Mouse (Mus musculus): ENCODE results near the gene Rasgef1b. TPM values are rescaled to one million over a fixed set of nuclear protein-coding genes. Genes with fewer than 3 reads are reported as not detected.
"Not testable (repeated sequence)": the region's sequence is repeated elsewhere in the genome, so short reads cannot be mapped to it uniquely, and the experiment has no call there.

Gene Rasgef1b
- polyA plus RNA-seq, 1 experiment from 2014 or later: 9.0 TPM

GRCm38 (mm10) chr5:99223869-99224498, 504.9 kb downstream of the Rasgef1b start:
- DNase-seq (ENCODE audit: low spot score): no peak
- Histone ChIP-seq H3K27ac (replicated peaks) (no peak overlapping the region), H3K36me3 (peaks cover 67% of the 10 kb centered on the region), H3K4me3 (no peak overlapping the region), H3K9me3 (replicated peaks) (no peaks in the 10 kb centered on the region), H3K4me1 (peaks cover 9% of the 10 kb centered on the region), H3K27me3 (ENCODE audit: low read depth, poor library complexity, severe bottlenecking) (no peaks in the 10 kb centered on the region)
- 74% methylated on average over 15 of the region's 15 CpGs for WGBS

- Histone ChIP-seq H3K9me3 (replicated peaks) (no peaks in the 10 kb centered on the region), H3K27me3 (ENCODE audit: low read depth, poor library complexity, severe bottlenecking) (no peaks in the 10 kb centered on the region), H3K4me1 (peaks cover 14% of the 10 kb centered on the region; the same call in 1 of the 2 replicates), H3K4me3 (no peak overlapping the region), H3K27ac (replicated peaks) (no peak overlapping the region), H3K36me3 (peaks cover 66% of the 10 kb centered on the region)
- DNase-seq (ENCODE audit: low spot score): no peak
- 76% methylated on average over 5 of the region's 5 CpGs for WGBS
These were observed 510.5 kb downstream of the Rasgef1b start for GRCm38 (mm10) chr5:99218385-99218784.

- not testable (repeated sequence) for H3K9me3 ChIP-seq (replicated peaks); H3K27me3 ChIP-seq (ENCODE audit: low read depth, poor library complexity, severe bottlenecking); H3K27ac ChIP-seq (replicated peaks); H3K4me3 ChIP-seq; DNase-seq (ENCODE audit: low spot score)
- WGBS: 100% methylated on average over 1 of the region's 1 CpGs
- Histone ChIP-seq H3K4me1 (peaks cover 14% of the 10 kb centered on the region; the same call in 1 of the 2 replicates), H3K36me3 (peaks cover 49% of the 10 kb centered on the region)
These were observed 512.2 kb downstream of the Rasgef1b start for GRCm38 (mm10) chr5:99216588-99217152.

GRCm38 (mm10) chr5:99215207-99216157, 513.4 kb downstream of the Rasgef1b start:
- no peaks in the 10 kb centered on the region for H3K27me3 ChIP-seq (ENCODE audit: low read depth, poor library complexity, severe bottlenecking)
- H3K4me3 ChIP-seq: no peak overlapping the region
- no peaks in the 10 kb centered on the region for H3K9me3 ChIP-seq (replicated peaks)
- peaks cover 37% of the 10 kb centered on the region for H3K36me3 ChIP-seq
- H3K4me1 ChIP-seq: peaks cover 14% of the 10 kb centered on the region; the same call in 1 of the 2 replicates
- 59% methylated on average over 7 of the region's 7 CpGs for WGBS
- no peak overlapping the region for H3K27ac ChIP-seq (replicated peaks)
- no peak for DNase-seq (ENCODE audit: low spot score)

GRCm38 (mm10) chr5:99214400-99214799, 514.5 kb downstream of the Rasgef1b start:
- H3K27me3 ChIP-seq (ENCODE audit: low read depth, poor library complexity, severe bottlenecking): no peaks in the 10 kb centered on the region
- no peak overlapping the region for H3K27ac ChIP-seq (replicated peaks)
- no peaks in the 10 kb centered on the region for H3K9me3 ChIP-seq (replicated peaks)
- H3K36me3 ChIP-seq: peaks cover 30% of the 10 kb centered on the region
- peaks cover 14% of the 10 kb centered on the region; the same call in 1 of the 2 replicates for H3K4me1 ChIP-seq
- no peak for DNase-seq (ENCODE audit: low spot score)
- no peak overlapping the region for H3K4me3 ChIP-seq
- 93% methylated on average over 6 of the region's 6 CpGs for WGBS

- H3K27me3 ChIP-seq (ENCODE audit: low read depth, poor library complexity, severe bottlenecking): no peaks in the 10 kb centered on the region
- H3K4me3 ChIP-seq: no peak overlapping the region
- WGBS: 86% methylated on average over 6 of the region's 6 CpGs
- H3K36me3 ChIP-seq: peaks cover 18% of the 10 kb centered on the region
- peaks cover 11% of the 10 kb centered on the region; the same call in 1 of the 2 replicates for H3K4me1 ChIP-seq
- no peak for DNase-seq (ENCODE audit: low spot score)
- no peaks in the 10 kb centered on the region for H3K9me3 ChIP-seq (replicated peaks)
- H3K27ac ChIP-seq (replicated peaks): no peak overlapping the region
These were observed 515.7 kb downstream of the Rasgef1b start for GRCm38 (mm10) chr5:99213211-99213610.

GRCm38 (mm10) chr5:99203475-99203874, 525.4 kb downstream of the Rasgef1b start:
- no peak overlapping the region for H3K4me3 ChIP-seq
- peaks cover 7% of the 10 kb centered on the region for H3K27me3 ChIP-seq (ENCODE audit: low read depth, poor library complexity, severe bottlenecking)
- no peaks in the 10 kb centered on the region for H3K36me3 ChIP-seq
- no peaks in the 10 kb centered on the region for H3K9me3 ChIP-seq (replicated peaks)
- DNase-seq (ENCODE audit: low spot score): no peak
- no peaks in the 10 kb centered on the region for H3K4me1 ChIP-seq
- H3K27ac ChIP-seq (replicated peaks): no peak overlapping the region
- WGBS: 86% methylated on average over 2 of the region's 2 CpGs

GRCm38 (mm10) chr5:99202074-99202837, 526.6 kb downstream of the Rasgef1b start:
- peak; percentile 51 for DNase-seq (ENCODE audit: low spot score)
- 62% methylated on average over 15 of the region's 15 CpGs for WGBS

GRCm38 (mm10) chr5:99195436-99195835, 533.4 kb downstream of the Rasgef1b start:
- Histone ChIP-seq H3K4me1 (no peaks in the 10 kb centered on the region), H3K9me3 (replicated peaks) (no peaks in the 10 kb centered on the region), H3K27ac (replicated peaks) (no peak overlapping the region), H3K36me3 (no peaks in the 10 kb centered on the region), H3K27me3 (ENCODE audit: low read depth, poor library complexity, severe bottlenecking) (no peaks in the 10 kb centered on the region), H3K4me3 (no peak overlapping the region)
- over 99% methylated on average over 5 of the region's 5 CpGs for WGBS
- DNase-seq (ENCODE audit: low spot score): no peak

More at GRCm38 (mm10) chr5:99202074-99202837, 526.6 kb downstream of the Rasgef1b start:
- no peaks in the 10 kb centered on the region for H3K9me3 ChIP-seq (replicated peaks)
- no peak overlapping the region for H3K4me3 ChIP-seq
- peaks cover 7% of the 10 kb centered on the region for H3K27me3 ChIP-seq (ENCODE audit: low read depth, poor library complexity, severe bottlenecking)
- H3K4me1 ChIP-seq: no peaks in the 10 kb centered on the region
- no peaks in the 10 kb centered on the region for H3K36me3 ChIP-seq
- H3K27ac ChIP-seq (replicated peaks): no peak overlapping the region

- 78% methylated on average over 26 of the region's 26 CpGs for WGBS
- Histone ChIP-seq H3K27ac (replicated peaks) (no peak overlapping the region), H3K4me1 (no peaks in the 10 kb centered on the region), H3K4me3 (no peak overlapping the region), H3K9me3 (replicated peaks) (no peaks in the 10 kb centered on the region), H3K27me3 (ENCODE audit: low read depth, poor library complexity, severe bottlenecking) (no peaks in the 10 kb centered on the region), H3K36me3 (no peaks in the 10 kb centered on the region)
- no peak for DNase-seq (ENCODE audit: low spot score)
These were observed 537.7 kb downstream of the Rasgef1b start for GRCm38 (mm10) chr5:99190941-99191800.

GRCm38 (mm10) chr5:99183637-99184036, 545.2 kb downstream of the Rasgef1b start:
- H3K4me1 ChIP-seq: no peaks in the 10 kb centered on the region
- H3K9me3 ChIP-seq (replicated peaks): peaks cover 2% of the 10 kb centered on the region; the same call in 1 of the 2 replicates
- WGBS: 91% methylated on average over 7 of the region's 7 CpGs
- no peaks in the 10 kb centered on the region for H3K27me3 ChIP-seq (ENCODE audit: low read depth, poor library complexity, severe bottlenecking)
- no peak for DNase-seq (ENCODE audit: low spot score)
- no peaks in the 10 kb centered on the region for H3K36me3 ChIP-seq
- H3K27ac ChIP-seq (replicated peaks): no peak overlapping the region
- H3K4me3 ChIP-seq: no peak overlapping the region
